Mouse (Mus musculus): ENCODE results near the gene Slc11a2. TPM values are rescaled to one million over a fixed set of nuclear protein-coding genes. Genes with fewer than 3 reads are reported as not detected.
"Not testable (repeated sequence)": the region's sequence is repeated elsewhere in the genome, so short reads cannot be mapped to it uniquely, and the experiment has no call there.

Slc11a2 gene
- polyA plus RNA-seq, 1 experiment from 2014 or later, result 11.6 TPM

DNA sequence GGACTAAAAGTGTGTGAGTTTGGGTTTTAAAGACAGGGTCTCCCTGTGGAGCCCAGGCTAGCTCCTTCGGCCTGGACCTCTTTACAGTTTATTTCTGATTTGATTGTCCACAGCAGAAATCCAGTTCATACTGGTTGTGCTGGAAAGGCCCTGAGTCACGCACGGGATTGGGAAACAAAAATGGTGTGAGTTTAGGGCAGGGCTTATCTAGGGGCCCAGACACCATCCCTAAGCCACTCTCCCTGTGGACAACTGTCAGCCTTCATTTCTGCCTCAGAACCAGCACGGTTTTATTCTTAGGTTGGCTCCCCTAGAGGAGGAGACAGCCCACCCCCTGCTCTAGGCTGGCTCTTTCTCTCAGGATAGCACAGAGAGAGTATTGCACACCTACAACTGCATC lies 8.4 kb upstream of the Slc11a2 start:
- Histone ChIP-seq H3K27me3 (no peaks in the 10 kb centered on the region), H3K9ac (no peak overlapping the region), H3K4me2 (no peak overlapping the region), H3K4me3 (no peak overlapping the region), H3K9me3 (replicated peaks) (no peaks in the 10 kb centered on the region), H3K27ac (no peak overlapping the region), H3K36me3 (no peaks in the 10 kb centered on the region), H3K4me1 (replicated peaks) (peaks cover 7% of the 10 kb centered on the region)
- 54% methylated on average over 4 of the region's 4 CpGs for WGBS
- ATAC-seq (replicated peaks; ENCODE audit: insufficient number of reproducible peaks, insufficient read depth, low FRiP score, low read depth), result no peak

DNA sequence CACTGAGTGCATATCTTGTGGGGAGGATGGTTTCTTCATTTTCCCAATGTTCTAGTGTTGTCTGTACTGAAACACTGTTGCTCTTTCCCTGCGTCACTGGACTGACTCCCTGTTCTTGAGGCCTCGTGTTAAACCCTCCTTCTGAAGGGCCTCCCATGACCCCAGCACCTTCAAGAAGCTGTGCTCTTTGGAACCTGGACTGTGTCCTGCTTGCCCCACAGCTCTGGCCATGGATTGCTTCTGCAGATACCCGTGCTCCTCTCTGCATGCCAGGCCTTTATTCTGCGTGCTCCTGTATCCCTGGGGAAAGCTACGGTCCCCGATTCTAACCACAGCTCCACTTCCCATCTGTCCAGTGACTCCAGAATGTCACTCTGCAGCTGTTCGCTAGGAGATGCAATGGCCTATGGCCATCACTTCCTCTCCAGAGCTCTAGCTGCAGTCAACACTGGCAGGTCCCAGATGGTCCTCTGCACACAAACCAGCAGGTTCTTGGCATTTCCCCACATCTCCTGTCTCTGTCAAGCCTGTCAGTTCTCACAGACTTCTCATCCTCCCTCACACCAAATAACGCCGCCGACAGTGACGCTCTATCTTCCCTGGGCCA lies 5.2 kb upstream of the Slc11a2 start:
- no peak overlapping the region for H3K9ac ChIP-seq
- H3K27me3 ChIP-seq, result peaks cover 9% of the 10 kb centered on the region
- no peak overlapping the region for H3K27ac ChIP-seq
- H3K4me3 ChIP-seq, result no peak overlapping the region
- ATAC-seq (replicated peaks; ENCODE audit: insufficient number of reproducible peaks, insufficient read depth, low FRiP score, low read depth), result no peak
- no peaks in the 10 kb centered on the region for H3K9me3 ChIP-seq (replicated peaks)
- peaks cover 6% of the 10 kb centered on the region for H3K4me1 ChIP-seq (replicated peaks)
- H3K36me3 ChIP-seq, result no peaks in the 10 kb centered on the region
- 65% methylated on average over 11 of the region's 11 CpGs for WGBS
- no peak overlapping the region for H3K4me2 ChIP-seq

DNA sequence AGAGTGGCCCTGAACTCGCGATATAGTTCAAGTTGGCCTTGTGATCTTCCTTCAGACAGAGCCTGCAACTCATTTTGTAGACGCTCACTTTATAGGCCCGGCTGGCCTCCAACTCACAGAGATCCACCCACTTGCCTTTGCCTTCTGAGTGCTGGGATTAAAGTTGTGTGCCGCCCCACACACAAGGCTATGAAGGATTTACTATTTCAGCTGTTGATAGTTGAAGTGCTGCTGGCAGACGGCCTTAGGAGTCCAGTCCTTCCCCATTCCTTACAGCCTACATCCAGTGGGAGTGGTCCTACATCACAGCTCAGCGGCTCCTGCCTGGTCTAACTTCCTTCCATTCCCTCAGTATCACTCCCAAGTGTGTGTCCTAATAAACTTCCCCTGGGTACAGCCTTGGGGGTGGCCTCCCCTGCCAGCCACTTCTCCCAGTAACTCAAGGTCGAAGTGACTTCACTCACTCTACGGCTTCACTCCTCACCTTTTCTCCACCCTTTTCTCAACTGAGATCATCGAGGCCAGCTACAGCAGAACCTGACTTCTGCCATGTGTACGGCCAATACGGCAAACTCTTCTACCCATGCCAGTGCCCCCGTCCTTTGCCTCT lies 3.5 kb upstream of the Slc11a2 start:
- WGBS, result 61% methylated on average over 13 of the region's 13 CpGs
- no peak for ATAC-seq (replicated peaks; ENCODE audit: insufficient number of reproducible peaks, insufficient read depth, low FRiP score, low read depth)

DNA sequence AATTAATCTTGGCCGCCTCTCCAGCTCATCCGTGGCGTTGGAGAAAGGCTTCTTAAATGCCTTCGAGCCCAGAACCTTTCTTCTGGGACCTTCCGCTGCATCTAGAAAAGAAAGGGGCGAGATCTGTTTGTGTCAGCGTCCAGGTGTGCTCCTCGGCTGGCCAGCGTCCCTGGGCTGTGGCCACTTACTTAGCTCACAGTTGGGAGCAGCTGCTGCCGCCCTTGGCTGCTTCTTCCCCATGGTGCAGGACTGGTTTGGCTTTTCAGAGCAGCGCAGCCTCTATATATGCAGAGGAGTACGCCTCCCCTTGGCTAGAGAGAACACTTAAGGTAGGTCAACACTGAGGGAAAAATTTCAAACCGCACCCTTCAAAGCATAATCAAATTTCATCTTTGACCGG lies 956 bp downstream of the Slc11a2 start:
- Histone ChIP-seq H3K9me3 (replicated peaks) (no peaks in the 10 kb centered on the region), H3K27ac (no peak overlapping the region), H3K36me3 (no peaks in the 10 kb centered on the region), H3K27me3 (peaks cover 18% of the 10 kb centered on the region), H3K4me1 (replicated peaks) (peaks cover 38% of the 10 kb centered on the region), H3K4me2 (peak overlapping the region; percentile 97), H3K4me3 (peak overlapping the region; percentile 72), H3K9ac (peak overlapping the region; percentile 51)
- ATAC-seq (replicated peaks; ENCODE audit: insufficient number of reproducible peaks, insufficient read depth, low FRiP score, low read depth), result no peak
- WGBS, result 9% methylated on average over 14 of the region's 14 CpGs

More for the DNA sequence above, 3.5 kb upstream of the Slc11a2 start:
- H3K27ac ChIP-seq, result no peak overlapping the region
- peaks cover 18% of the 10 kb centered on the region for H3K27me3 ChIP-seq
- no peak overlapping the region for H3K4me3 ChIP-seq
- no peaks in the 10 kb centered on the region for H3K36me3 ChIP-seq
- no peaks in the 10 kb centered on the region for H3K9me3 ChIP-seq (replicated peaks)
- no peak overlapping the region for H3K4me2 ChIP-seq
- no peak overlapping the region for H3K9ac ChIP-seq
- H3K4me1 ChIP-seq (replicated peaks), result peaks cover 13% of the 10 kb centered on the region

DNA sequence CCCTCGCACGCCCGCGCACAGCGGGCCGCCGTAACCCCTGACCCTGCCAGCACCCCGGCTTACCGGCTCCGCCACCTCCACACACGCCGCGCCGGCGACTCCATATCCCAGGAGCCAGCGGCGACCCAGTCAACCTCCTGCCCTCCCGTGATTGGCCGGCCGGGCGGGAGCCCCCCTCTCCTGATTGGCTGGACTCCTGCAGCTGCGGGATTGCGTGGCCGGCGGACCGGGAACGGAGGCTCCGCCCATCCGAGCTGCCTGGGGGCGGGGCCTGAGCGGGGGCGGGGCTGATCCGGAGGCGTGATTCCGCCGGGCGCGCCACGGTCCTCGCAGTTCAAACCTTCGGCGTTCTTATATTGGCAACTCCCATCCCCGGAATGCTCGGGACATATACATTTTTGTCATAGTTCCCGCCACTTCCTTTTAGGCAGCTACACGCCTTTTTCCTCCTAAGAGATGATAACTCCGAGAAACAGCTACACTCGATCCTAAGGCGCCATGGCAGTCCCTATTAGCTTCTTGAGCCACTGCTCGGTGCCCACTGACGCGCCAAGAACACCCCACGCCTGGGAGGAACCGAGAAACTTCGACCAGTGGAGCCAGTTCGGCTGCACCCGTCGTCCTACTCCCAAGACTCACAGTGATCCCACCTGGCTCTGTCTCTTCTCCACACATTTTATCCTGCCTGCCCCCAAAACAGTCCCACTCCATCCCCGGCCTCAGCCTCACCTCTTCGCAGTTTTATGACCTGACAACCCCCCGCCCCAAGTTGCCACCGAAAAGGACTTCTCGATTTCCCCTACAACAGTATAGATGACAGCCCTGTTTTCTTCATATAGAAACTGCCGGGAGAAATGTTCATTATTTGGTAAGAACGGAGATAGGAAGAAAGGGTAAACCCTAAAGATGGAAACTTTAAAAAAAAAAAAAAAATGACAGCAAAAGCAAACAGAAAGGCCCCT lies 1.7 kb downstream of the Slc11a2 start:
- Histone ChIP-seq H3K9ac (peak overlapping the region; percentile 83), H3K4me2 (peak overlapping the region; percentile 97), H3K36me3 (no peaks in the 10 kb centered on the region), H3K27me3 (peaks cover 18% of the 10 kb centered on the region), H3K27ac (peak overlapping the region; percentile 43; the same call in 1 of the 2 replicates), H3K9me3 (replicated peaks) (no peaks in the 10 kb centered on the region), H3K4me3 (peak overlapping the region; percentile 72), H3K4me1 (replicated peaks) (peaks cover 35% of the 10 kb centered on the region)
- ATAC-seq (replicated peaks; ENCODE audit: insufficient number of reproducible peaks, insufficient read depth, low FRiP score, low read depth), result peak; percentile 97
- WGBS, result under 1% methylated on average over 65 of the region's 65 CpGs

DNA sequence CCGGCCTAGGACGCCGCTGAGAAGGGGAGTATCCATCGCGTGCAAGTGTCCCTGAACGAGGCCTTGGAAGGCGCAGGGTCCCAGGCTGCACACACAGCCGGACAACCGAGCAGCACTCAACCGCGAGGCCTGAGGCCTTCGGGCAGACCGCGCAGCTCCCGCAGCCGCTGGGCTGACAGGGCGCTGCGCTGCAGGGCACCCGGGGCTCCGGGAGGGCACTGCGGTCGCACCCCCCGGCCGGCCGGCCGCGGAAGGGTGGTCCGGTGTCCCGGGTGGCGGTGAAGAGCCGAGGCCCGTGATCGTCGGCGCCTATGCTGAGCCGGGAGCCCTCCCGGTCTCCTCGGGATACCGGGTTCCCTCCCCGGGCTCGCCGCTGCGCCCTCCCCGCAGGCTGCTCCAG lies 2.4 kb downstream of the Slc11a2 start:
- Histone ChIP-seq H3K9me3 (replicated peaks) (no peaks in the 10 kb centered on the region), H3K36me3 (no peaks in the 10 kb centered on the region), H3K4me3 (peak overlapping the region; percentile 72), H3K9ac (peak overlapping the region; percentile 83), H3K27ac (peak overlapping the region; percentile 43), H3K4me2 (peak overlapping the region; percentile 97), H3K27me3 (peaks cover 18% of the 10 kb centered on the region), H3K4me1 (replicated peaks) (peaks cover 39% of the 10 kb centered on the region)
- ATAC-seq (replicated peaks; ENCODE audit: insufficient number of reproducible peaks, insufficient read depth, low FRiP score, low read depth), result peak; percentile 68
- 0% methylated on average over 44 of the region's 44 CpGs for WGBS

DNA sequence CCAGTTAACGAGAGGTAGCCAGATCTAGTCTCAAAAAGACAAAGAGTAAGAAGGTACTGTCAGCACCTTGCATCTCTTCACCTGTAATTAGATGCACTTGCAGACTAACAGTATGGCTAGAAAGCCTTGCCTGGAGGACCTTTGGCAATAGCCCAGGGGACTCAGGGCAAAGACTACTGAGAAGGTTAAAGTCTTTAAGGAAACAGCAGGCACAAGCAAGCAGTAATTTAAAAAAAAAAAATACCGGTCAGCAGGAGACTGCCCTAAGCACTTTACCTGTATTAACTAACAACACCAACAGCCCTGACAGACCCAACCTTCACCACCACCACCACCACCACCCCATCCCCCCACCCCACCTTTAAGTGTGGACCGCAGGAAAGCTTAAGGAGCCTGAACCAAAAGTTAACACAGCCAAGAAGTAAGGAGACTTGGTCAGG lies 3.1 kb downstream of the Slc11a2 start, which contains the start of gene Gm5475:
Gene Gm5475 (plus strand): TSS at position 390 of the 440 bp plus-strand sequence.
- ATAC-seq (replicated peaks; ENCODE audit: insufficient number of reproducible peaks, insufficient read depth, low FRiP score, low read depth); H3K36me3 ChIP-seq; H3K9me3 ChIP-seq (replicated peaks): not testable (repeated sequence)
- peaks cover 18% of the 10 kb centered on the region for H3K27me3 ChIP-seq
- H3K9ac ChIP-seq, result peak within 1 kb of the TSS; percentile 83
- H3K4me3 ChIP-seq, result peak within 1 kb of the TSS; percentile 72
- peaks cover 39% of the 10 kb centered on the region for H3K4me1 ChIP-seq (replicated peaks)
- H3K4me2 ChIP-seq, result peak within 1 kb of the TSS; percentile 97
- WGBS, result 31% methylated on average over 3 of the region's 3 CpGs
- H3K27ac ChIP-seq, result peak within 1 kb of the TSS; percentile 43

DNA sequence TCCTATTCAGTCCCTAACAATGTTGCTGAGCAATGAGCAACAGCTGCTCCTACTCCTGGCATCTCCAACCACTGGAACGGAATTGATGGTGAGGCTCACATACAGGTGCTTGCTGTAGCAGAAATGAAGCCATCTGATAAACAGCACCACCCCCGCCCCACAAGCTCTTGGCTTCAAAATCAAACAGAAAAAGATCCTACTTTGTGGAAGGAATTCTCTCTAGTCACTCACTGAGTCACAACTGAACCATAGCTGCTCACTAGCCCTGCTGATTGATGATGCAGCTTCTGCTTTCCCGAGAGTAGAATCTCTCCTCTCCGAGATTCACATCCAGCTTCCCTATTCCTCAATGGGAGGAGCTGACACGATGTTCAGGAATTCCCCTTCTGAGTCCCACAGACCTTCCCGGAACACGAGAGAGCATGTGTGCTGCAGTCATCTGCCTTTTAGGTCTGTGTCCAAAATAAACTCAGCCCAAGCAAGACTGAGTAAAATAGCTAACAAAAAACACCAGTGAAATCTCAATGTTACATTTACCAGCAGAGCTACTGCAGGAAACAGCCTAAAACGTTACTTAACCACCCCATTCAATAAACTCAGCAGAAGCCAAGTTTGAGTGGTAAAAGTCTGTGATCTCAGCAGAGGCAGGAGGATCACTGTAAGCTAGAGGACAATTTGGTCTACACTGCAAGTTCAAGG lies 3.7 kb downstream of the Slc11a2 start:
- H3K9ac ChIP-seq, result no peak overlapping the region
- ATAC-seq (replicated peaks; ENCODE audit: insufficient number of reproducible peaks, insufficient read depth, low FRiP score, low read depth), result no peak
- H3K9me3 ChIP-seq (replicated peaks), result no peaks in the 10 kb centered on the region
- peak overlapping the region; percentile 97 for H3K4me2 ChIP-seq
- no peak overlapping the region for H3K27ac ChIP-seq
- H3K27me3 ChIP-seq, result peaks cover 18% of the 10 kb centered on the region
- peaks cover 39% of the 10 kb centered on the region for H3K4me1 ChIP-seq (replicated peaks)
- peak overlapping the region; percentile 72 for H3K4me3 ChIP-seq
- no peaks in the 10 kb centered on the region for H3K36me3 ChIP-seq
- 27% methylated on average over 8 of the region's 8 CpGs for WGBS

DNA sequence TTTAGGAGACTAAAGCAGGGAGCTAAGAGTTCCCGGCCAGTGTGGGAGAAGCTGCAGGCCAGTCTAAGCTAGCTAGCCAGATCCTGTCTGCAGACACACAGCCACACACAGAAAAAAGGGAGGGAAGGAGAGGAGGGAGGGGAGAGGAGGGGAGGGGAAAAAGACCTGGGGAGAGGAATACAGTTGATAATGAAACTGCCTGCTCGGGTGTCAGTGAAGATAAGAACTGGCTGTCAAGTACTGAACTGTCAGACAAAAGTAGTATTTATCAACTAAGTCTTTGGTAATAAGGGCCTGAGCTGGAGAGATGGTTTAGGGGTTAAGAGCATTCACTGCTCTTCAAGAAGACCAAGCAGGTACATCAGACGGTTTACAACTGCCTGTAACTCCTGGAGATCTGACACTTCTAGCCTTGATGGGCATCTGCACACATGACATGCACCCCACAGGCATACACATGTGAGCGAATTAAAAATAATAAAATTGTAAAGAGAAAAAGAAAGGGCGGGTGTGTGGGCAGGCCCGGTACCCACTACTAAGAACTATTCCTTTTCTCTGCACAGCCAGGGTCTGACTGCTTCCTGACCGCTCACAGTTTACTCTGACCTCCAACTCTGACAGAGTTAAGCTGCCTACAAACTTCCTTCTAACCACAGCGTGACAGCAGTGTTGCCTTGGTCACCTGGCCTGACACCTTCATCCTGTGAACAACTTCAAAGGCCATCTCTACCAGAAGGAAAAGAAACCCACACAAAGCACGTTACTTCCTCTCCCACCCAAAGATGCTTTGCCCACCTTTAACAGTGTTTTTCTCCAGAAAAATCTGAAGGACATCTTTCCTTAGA lies 4.7 kb downstream of the Slc11a2 start:
- Histone ChIP-seq H3K9me3 (replicated peaks) (no peaks in the 10 kb centered on the region), H3K4me2 (0 out of 2 replicates have a peak overlapping the region, but pooled peaks have one; percentile 1), H3K36me3 (no peaks in the 10 kb centered on the region), H3K27me3 (peaks cover 9% of the 10 kb centered on the region), H3K4me1 (replicated peaks) (peaks cover 47% of the 10 kb centered on the region), H3K9ac (0 out of 2 replicates have a peak overlapping the region, but pooled peaks have one; percentile 9), H3K4me3 (no peak overlapping the region), H3K27ac (peak overlapping the region; percentile 33; the same call in 1 of the 2 replicates)
- WGBS, result 45% methylated on average over 9 of the region's 9 CpGs
- ATAC-seq (replicated peaks; ENCODE audit: insufficient number of reproducible peaks, insufficient read depth, low FRiP score, low read depth), result no peak

DNA sequence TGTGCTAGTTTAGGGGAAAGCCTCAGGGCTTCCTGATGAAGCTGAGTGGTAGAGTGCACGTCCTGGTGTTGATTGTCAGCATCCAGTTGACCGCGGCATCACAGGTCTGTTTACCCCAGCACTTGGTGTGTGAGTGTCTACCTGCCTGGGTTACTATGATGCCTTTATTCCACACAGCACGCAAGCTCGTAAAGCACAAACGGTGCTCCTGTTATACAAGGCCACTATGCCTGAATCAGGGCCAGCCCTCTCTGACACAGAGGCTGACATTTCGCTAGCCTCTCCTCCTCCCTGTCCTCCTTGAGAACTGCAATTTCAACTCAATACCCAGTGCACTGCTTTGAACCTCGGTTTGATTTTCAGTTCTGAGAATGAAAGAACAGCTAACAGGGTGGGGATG lies 5.6 kb downstream of the Slc11a2 start:
- H3K4me2 ChIP-seq, result 0 out of 2 replicates have a peak overlapping the region, but pooled peaks have one; percentile 1
- peak overlapping the region; percentile 33; the same call in 1 of the 2 replicates for H3K27ac ChIP-seq
- 0 out of 2 replicates have a peak overlapping the region, but pooled peaks have one; percentile 9 for H3K9ac ChIP-seq
- H3K4me1 ChIP-seq (replicated peaks), result peaks cover 49% of the 10 kb centered on the region
- no peak overlapping the region for H3K4me3 ChIP-seq
- ATAC-seq (replicated peaks; ENCODE audit: insufficient number of reproducible peaks, insufficient read depth, low FRiP score, low read depth), result no peak
- H3K27me3 ChIP-seq, result peaks cover under 1% of the 10 kb centered on the region; the same call in 1 of the 2 replicates
- H3K9me3 ChIP-seq (replicated peaks), result no peaks in the 10 kb centered on the region
- no peaks in the 10 kb centered on the region for H3K36me3 ChIP-seq
- 65% methylated on average over 8 of the region's 8 CpGs for WGBS
